Mouse (Mus musculus): ENCODE measurements around the gene Cd86.
A peak's percentile ranks its signal among the peaks of the same experiment; 100 is the strongest.

The Cd86 gene

DNA sequence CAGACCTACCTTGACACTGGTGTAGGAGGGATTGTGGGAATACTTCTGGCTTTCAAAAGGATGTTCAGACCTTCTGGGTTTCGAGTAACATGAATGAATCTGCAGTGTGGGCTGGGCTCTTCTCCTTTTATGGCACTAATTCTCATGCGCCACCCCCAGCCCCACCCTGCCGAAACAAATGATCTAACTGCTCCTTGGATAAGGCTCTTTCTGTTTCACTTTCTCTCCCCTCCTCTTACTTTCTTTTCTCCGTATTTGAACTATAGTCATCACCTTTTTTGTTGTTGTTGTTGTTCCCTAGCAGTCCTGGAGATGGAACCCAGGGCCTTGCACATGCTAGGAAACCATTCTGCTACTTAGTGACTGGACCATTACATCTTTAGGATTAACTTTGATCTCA is 67.6 kb downstream of the Cd86 start:
- peak; percentile 3 for DNase-seq (ENCODE audit: low spot score)

DNA sequence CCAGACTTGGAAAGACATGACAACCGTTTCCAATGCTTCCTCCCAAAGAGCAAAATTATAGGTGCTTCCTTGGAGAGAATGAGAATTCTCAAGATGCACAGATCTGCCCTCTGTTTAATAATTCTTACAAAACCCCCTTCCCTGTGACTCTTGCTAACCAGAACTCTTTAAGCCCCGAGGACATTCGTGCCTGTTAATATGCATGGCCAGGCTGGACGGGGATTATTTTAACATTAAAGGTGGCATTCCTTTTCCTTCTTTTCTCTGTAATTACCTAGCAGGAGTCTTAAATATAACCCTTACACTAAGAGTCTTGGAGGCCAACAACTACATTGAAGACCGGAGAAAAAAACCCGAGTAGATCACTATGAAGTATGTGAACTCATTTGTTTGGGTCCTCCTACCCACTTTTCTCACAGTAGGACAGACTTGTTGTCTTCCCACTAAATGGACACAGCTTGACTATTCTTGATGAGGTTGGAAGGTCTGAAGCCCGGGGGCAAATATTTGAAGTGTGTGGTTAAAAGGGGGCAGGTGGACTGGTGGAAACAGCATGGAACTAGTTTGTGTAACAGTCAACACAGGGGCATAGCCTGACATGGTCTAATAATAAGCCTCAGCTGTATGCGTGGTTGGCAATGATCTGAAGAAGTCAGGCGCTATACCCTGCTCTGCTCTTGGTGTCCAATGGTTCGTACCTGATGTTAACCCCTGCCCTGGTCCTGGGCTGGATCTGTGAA is 69.0 kb downstream of the Cd86 start:
- no peak for DNase-seq (ENCODE audit: low spot score)

DNA sequence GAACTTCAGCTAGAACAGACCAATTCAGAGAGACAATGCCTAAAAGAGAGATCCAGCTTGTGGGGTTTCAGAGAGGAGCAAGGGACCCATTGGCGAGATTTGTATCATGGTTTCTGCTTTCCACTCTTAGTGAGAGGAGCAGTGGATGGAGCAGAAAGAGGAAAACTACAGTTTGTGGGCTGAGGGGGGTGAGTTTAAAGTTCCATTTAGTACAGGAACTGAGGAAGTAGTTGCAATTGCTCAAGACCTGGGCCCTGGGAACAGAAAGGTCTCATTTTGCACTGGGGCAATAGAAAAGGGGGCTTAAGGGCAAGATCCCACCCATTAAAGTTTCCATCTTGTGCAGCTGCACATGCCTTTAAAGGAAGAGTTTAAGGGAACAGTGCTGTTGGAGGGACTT is 76.0 kb downstream of the Cd86 start:
- DNase-seq (ENCODE audit: low spot score) = no peak

DNA sequence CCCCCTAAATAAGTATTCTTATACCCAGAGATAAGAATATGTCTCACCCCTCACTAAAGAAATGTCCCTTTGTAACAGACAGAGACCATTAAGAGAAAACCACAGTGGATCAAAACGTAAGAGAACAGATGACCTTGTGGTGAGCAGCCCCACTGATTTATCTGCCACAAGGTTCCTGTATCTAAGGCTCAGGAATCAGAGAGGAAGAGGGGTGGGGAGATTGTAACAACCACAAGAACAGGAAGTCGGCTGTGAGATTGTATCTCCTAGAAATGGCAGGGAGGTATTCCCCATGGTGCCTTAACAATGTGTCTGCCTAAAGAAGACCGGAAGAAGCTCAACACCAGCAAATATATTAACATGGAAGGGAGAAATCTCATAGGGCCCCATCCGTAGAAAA is 77.9 kb downstream of the Cd86 start:
- no peak for DNase-seq (ENCODE audit: low spot score)

DNA sequence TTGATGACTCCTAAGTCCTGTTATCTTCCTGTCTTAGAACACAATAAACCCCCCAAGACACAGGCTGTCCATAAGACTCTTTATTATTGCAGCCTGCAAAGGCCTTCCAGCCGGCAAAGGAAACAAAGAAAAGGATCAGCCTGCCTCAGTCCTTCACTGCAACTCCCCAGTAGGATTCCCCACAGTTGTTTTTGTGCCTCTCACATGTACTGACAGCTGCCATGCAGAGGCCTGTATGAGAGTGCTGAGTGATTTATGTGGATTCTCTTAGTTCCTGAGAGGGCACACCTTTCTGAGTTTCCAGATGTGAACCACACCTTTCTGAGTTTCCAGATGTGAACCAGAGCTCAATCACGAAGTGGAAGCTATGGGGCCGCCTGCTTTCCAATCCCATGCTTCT is 83.8 kb downstream of the Cd86 start:
- no peak for DNase-seq (ENCODE audit: low spot score)

DNA sequence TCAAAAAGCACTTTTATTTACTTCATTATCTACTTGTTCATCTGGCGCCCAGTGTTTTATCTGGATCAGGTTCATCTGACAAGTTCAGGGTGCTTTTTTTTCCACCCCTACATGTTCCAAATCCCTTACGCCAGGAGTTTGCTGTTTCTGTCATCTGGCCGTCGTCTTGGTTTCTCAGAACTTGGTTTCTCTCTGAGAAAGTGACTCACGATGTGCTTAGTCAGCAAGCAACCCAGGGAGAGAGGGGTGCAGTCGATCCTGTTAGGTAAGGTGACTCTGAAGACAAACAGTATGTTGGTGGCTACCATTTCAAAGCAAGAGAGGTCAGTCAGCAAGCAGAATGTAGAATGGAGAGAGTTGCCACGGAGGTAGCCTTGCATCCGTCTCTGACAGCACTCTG is 93.9 kb downstream of the Cd86 start:
- no peak for DNase-seq (ENCODE audit: low spot score)

DNA sequence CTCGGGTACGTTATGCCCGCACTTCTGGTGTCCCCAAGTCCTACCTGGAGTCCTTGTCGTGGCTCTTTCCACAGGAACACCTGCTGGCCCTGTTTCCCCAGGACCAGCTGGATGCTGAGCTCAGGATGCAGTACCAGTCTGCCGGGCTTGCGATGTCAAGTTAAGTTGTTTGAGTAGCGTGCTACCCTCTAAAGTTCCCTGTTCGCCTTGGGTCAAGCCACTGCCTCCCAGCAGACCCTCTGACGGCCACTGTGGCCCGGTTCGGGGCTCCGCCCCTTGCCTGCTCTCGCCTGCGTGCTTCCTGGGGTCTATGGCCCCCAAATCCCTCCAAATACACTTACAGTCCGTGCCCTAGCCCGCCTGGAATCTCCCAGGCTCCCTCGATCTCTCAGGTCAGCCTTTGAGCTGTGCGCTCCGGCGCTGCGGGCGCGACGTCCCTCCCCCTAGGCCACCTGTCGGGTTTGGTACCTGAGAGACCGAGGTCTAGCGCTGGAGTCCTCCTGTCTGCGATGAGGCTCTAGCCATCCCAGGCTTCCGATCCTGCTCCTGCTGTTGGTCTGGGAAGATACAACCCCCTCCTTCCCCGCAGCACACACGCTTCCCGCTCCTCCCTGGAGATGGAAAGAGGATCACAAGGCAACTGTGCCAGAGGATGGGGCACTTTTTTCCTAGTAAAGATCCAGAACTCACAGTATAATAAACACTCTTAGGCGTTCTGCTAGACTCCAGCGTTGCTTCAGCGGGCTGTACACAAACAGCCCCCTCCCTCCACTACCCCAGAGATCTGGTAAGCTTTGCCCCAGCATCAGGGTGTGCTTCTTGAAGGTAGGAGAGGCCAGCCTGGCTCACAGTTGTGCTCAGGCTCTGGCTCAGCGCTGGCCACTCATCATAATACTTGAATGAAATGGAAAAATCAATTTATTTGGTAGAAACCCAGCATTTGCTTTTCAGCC is 104.2 kb downstream of the Cd86 start, which contains the start of gene Casr:
Gene Casr, minus strand, starts transcription at position 756 of the 953 bp plus-strand sequence.
- no peak for DNase-seq (ENCODE audit: low spot score)

DNA sequence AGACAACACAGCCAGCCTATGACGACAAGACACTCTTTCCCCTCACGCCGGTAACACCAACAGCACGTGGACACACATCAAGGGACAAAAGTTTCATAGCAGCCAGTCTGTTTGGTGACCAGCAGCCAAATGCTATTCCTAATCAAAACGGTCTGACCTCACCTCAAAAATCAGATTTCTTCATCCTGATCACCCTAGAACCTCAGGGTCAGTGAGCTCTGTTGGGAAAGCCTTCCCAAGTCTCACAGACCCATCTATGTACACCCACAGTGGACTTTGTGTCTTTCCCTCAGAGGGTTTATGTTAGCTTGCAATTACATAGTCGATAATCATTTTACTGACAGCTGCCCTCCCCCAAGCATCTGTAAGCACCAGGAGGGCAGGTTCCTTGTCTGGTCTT is 106.3 kb downstream of the Cd86 start:
- DNase-seq (ENCODE audit: low spot score) = no peak

DNA sequence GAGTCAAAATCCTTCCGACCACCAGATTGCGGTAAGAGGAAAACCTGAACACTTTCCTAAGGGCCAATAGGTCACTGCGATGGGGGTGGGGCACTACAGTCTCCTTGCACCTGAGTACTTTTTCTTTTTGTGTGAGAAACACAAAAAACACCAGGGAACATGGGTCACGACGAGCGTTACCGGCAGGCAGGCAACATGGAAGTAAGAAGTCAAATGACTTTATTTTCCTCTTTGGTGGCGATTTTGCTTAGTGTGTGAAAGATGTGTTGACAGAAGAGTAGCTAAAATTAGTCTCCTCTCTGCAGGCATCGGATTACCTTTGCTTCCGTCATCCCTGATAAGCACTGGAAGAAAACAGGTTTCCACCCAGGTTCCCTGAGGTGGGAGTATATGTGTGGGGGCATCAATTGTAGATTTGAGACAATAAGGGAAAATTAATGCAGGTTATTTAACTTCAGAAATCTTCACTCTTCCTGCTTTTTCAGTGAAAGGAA is 110.2 kb downstream of the Cd86 start:
- no peak for DNase-seq (ENCODE audit: low spot score)
